Mouse (Mus musculus) midbrain, embryonic 14.5 days (tissue): ENCODE data around the gene Fam184b. TPM values are rescaled to one million over a fixed set of nuclear protein-coding genes. Genes with fewer than 3 reads are reported as not detected.

Source experiments
- ATAC-seq: fragments of 200-750 bp; cut with Nextera tagmentation; 2 replicates; pipeline ENCODE4 v1.8.0; 2017; ENCODE audit warnings: moderate number of reproducible peaks, moderate library complexity; ENCODE audit not compliant: low FRiP score, low TSS enrichment
- DNase-seq: peaks from one replicate; pipeline ENCODE4 v3.0.0-alpha.2; 2015
- H3K27ac ChIP-seq: fragments of 300-500 bp; sonication (generic); replicated peaks from 2 replicates; pipeline ENCODE4 v1.5.1; 2014; ENCODE audit warnings: mild to moderate bottlenecking, low read depth, low read length, moderate library complexity
- H3K27me3 ChIP-seq: fragments of 300-500 bp; sonication (generic); 2 replicates; pipeline ENCODE4 v1.6.1; 2014; ENCODE audit warnings: low read length, control low read depth, mixed read lengths; ENCODE audit not compliant: control insufficient read depth, insufficient read depth
- H3K36me3 ChIP-seq: fragments of 300-500 bp; sonication (generic); 2 replicates; pipeline ENCODE4 v1.6.1; 2014; ENCODE audit warnings: low read length, control low read depth; ENCODE audit not compliant: control insufficient read depth, insufficient read depth
- H3K4me1 ChIP-seq: fragments of 300-500 bp; sonication (generic); 2 replicates; pipeline ENCODE4 v1.6.1; 2014; ENCODE audit warnings: mild to moderate bottlenecking, antibody characterized with exemption, low read length, control low read depth; ENCODE audit not compliant: control insufficient read depth, insufficient read depth
- H3K4me2 ChIP-seq: fragments of 300-500 bp; sonication (generic); 2 replicates; pipeline ENCODE4 v1.6.1; 2014; ENCODE audit warnings: mild to moderate bottlenecking, low read length, moderate library complexity
- H3K4me3 ChIP-seq: fragments of 300-500 bp; sonication (generic); replicated peaks from 2 replicates; pipeline ENCODE4 v1.5.1; 2014; ENCODE audit warnings: low read depth, low read length
- H3K9ac ChIP-seq: fragments of 300-500 bp; sonication (generic); replicated peaks from 2 replicates; pipeline ENCODE4 v1.6.1; 2014; ENCODE audit warnings: mild to moderate bottlenecking, low read length, moderate library complexity
- H3K9me3 ChIP-seq: fragments of 300-500 bp; sonication (generic); 2 replicates; pipeline ENCODE4 v1.6.1; 2016; ENCODE audit warnings: low read length, control low read depth, mixed read lengths; ENCODE audit not compliant: control insufficient read depth
- WGBS: fragments of 180-500 bp; shearing (Covaris S2); extraction: QIAGEN DNeasy Blood & Tissue Kit; methylation state at CpG from one replicate; pipeline ENCODE4 v1.1.7; 2014; 5-methylcytosine and 5-hydroxymethylcytosine counted together
- polyA plus RNA-seq: library from polyadenylated mRNA; unstranded; fragments of >200 nt; fragmentation: Nextera tagmentation; extraction: Ambion mirVana; gene quantifications from 2 replicates; pipeline ENCODE4 v1.2.1, GENCODE M21; 2014

The Fam184b gene
- polyA plus RNA-seq, 1 experiment from 2014 or later, result 3.8 TPM

- WGBS, result 87% methylated on average over 8 of the region's 8 CpGs
- Histone ChIP-seq H3K9ac (no peak overlapping the region), H3K4me3 (no peak overlapping the region), H3K4me2 (no peak overlapping the region), H3K4me1 (no peaks in the 10 kb centered on the region), H3K9me3 (peaks cover 10% of the 10 kb centered on the region; the same call in 1 of the 2 replicates), H3K27ac (no peak overlapping the region), H3K27me3 (no peaks in the 10 kb centered on the region), H3K36me3 (no peaks in the 10 kb centered on the region)
- DNase-seq (no peak), ATAC-seq (no peak)
Observed at GRCm38 (mm10) chr5:45584601-45585000, 54.8 kb downstream of the Fam184b start.

GRCm38 (mm10) chr5:45580279-45580678 is 59.1 kb downstream of the Fam184b start:
- ATAC-seq (no peak), DNase-seq (no peak)
- H3K36me3 ChIP-seq, result no peaks in the 10 kb centered on the region
- no peaks in the 10 kb centered on the region for H3K4me1 ChIP-seq
- no peak overlapping the region for H3K4me2 ChIP-seq
- H3K27me3 ChIP-seq, result no peaks in the 10 kb centered on the region
- 89% methylated on average over 10 of the region's 10 CpGs for WGBS
- H3K27ac ChIP-seq, result no peak overlapping the region
- no peak overlapping the region for H3K9ac ChIP-seq
- H3K9me3 ChIP-seq, result no peaks in the 10 kb centered on the region
- no peak overlapping the region for H3K4me3 ChIP-seq

GRCm38 (mm10) chr5:45577376-45577775 is 62.0 kb downstream of the Fam184b start:
- DNase-seq, result no peak
- 92% methylated on average over 1 of the region's 1 CpGs for WGBS
- no peak for ATAC-seq

GRCm38 (mm10) chr5:45576716-45577115 is 62.7 kb downstream of the Fam184b start:
- Histone ChIP-seq H3K9me3 (no peaks in the 10 kb centered on the region), H3K36me3 (no peaks in the 10 kb centered on the region), H3K27me3 (no peaks in the 10 kb centered on the region), H3K4me2 (no peak overlapping the region), H3K4me1 (no peaks in the 10 kb centered on the region), H3K27ac (no peak overlapping the region), H3K4me3 (no peak overlapping the region), H3K9ac (no peak overlapping the region)
- ATAC-seq (no peak), DNase-seq (no peak)
- 85% methylated on average over 3 of the region's 3 CpGs for WGBS

More at GRCm38 (mm10) chr5:45577376-45577775, 62.0 kb downstream of the Fam184b start:
- Histone ChIP-seq H3K27ac (no peak overlapping the region), H3K27me3 (no peaks in the 10 kb centered on the region), H3K36me3 (no peaks in the 10 kb centered on the region), H3K9ac (no peak overlapping the region), H3K9me3 (no peaks in the 10 kb centered on the region), H3K4me3 (no peak overlapping the region), H3K4me2 (no peak overlapping the region), H3K4me1 (no peaks in the 10 kb centered on the region)

GRCm38 (mm10) chr5:45572816-45573215 is 66.6 kb downstream of the Fam184b start:
- DNase-seq (no peak), ATAC-seq (no peak)
- Histone ChIP-seq H3K9me3 (no peaks in the 10 kb centered on the region), H3K9ac (no peak overlapping the region), H3K4me1 (no peaks in the 10 kb centered on the region), H3K4me3 (no peak overlapping the region), H3K4me2 (no peak overlapping the region), H3K36me3 (no peaks in the 10 kb centered on the region), H3K27me3 (no peaks in the 10 kb centered on the region), H3K27ac (no peak overlapping the region)
- 58% methylated on average over 5 of the region's 5 CpGs for WGBS

- DNase-seq, result no peak
- Histone ChIP-seq H3K27me3 (no peaks in the 10 kb centered on the region), H3K4me2 (no peak overlapping the region), H3K4me1 (no peaks in the 10 kb centered on the region), H3K9ac (no peak overlapping the region), H3K36me3 (no peaks in the 10 kb centered on the region), H3K9me3 (no peaks in the 10 kb centered on the region), H3K4me3 (no peak overlapping the region), H3K27ac (no peak overlapping the region)
- no peak for ATAC-seq
- 100% methylated on average over 1 of the region's 1 CpGs for WGBS
Observed at GRCm38 (mm10) chr5:45565829-45566228, 73.6 kb downstream of the Fam184b start.

GRCm38 (mm10) chr5:45564054-45564453 is 75.4 kb downstream of the Fam184b start:
- WGBS, result 77% methylated on average over 6 of the region's 6 CpGs
- H3K27me3 ChIP-seq, result no peaks in the 10 kb centered on the region
- H3K36me3 ChIP-seq, result no peaks in the 10 kb centered on the region
- H3K9ac ChIP-seq, result no peak overlapping the region
- no peak overlapping the region for H3K4me2 ChIP-seq
- H3K9me3 ChIP-seq, result no peaks in the 10 kb centered on the region
- ATAC-seq (no peak), DNase-seq (no peak)
- no peaks in the 10 kb centered on the region for H3K4me1 ChIP-seq
- H3K27ac ChIP-seq, result no peak overlapping the region
- H3K4me3 ChIP-seq, result no peak overlapping the region

- ATAC-seq (no peak), DNase-seq (no peak)
- Histone ChIP-seq H3K4me1 (no peaks in the 10 kb centered on the region), H3K36me3 (no peaks in the 10 kb centered on the region), H3K9ac (no peak overlapping the region), H3K9me3 (no peaks in the 10 kb centered on the region), H3K27ac (no peak overlapping the region), H3K27me3 (no peaks in the 10 kb centered on the region), H3K4me2 (no peak overlapping the region), H3K4me3 (no peak overlapping the region)
- 87% methylated on average over 1 of the region's 1 CpGs for WGBS
Observed at GRCm38 (mm10) chr5:45549586-45549985, 89.8 kb downstream of the Fam184b start.

GRCm38 (mm10) chr5:45543374-45543773 is 96.0 kb downstream of the Fam184b start:
- no peaks in the 10 kb centered on the region for H3K36me3 ChIP-seq
- H3K4me1 ChIP-seq, result no peaks in the 10 kb centered on the region
- ATAC-seq (no peak), DNase-seq (peak; percentile 9)
- H3K4me3 ChIP-seq, result no peak overlapping the region
- no peak overlapping the region for H3K9ac ChIP-seq
- no peaks in the 10 kb centered on the region for H3K9me3 ChIP-seq
- WGBS, result 83% methylated on average over 5 of the region's 5 CpGs
- no peak overlapping the region for H3K27ac ChIP-seq
- H3K4me2 ChIP-seq, result no peak overlapping the region
- no peaks in the 10 kb centered on the region for H3K27me3 ChIP-seq
